Mouse (Mus musculus) left cerebral cortex, adult 6 months (tissue): ENCODE results near the gene Stam. TPM values are rescaled to one million over a fixed set of nuclear protein-coding genes. Genes with fewer than 3 reads are reported as not detected.

Source experiments
- long read RNA-seq, 2 experiments: library from polyadenylated mRNA; unstranded; transcript quantifications; one replicate each; pipeline ENCODE4 v2.0.0; 2019 to 2020
- polyA plus RNA-seq: library from polyadenylated mRNA; unstranded; fragments of <200 nt; fragmentation: Nextera tagmentation; gene quantifications from 2 replicates; pipeline ENCODE4 v1.2.3, GENCODE M21; 2021

Stam gene
- polyA plus RNA-seq: 50.6 and 55.2 TPM in 2 replicates
- long read RNA-seq, experiment 1, full-length matches to known transcripts: 77 of 106 reads
- long read RNA-seq, experiment 1, partial matches to known transcripts: 14 of 106 reads
- long read RNA-seq, experiment 1, other reads (novel, unspliced or antisense): 15 of 106 reads
- long read RNA-seq, experiment 2, full-length matches to known transcripts: 8 of 25 reads
- long read RNA-seq, experiment 2, partial matches to known transcripts: 8 of 25 reads
- long read RNA-seq, experiment 2, other reads (novel, unspliced or antisense): 9 of 25 reads

DNA sequence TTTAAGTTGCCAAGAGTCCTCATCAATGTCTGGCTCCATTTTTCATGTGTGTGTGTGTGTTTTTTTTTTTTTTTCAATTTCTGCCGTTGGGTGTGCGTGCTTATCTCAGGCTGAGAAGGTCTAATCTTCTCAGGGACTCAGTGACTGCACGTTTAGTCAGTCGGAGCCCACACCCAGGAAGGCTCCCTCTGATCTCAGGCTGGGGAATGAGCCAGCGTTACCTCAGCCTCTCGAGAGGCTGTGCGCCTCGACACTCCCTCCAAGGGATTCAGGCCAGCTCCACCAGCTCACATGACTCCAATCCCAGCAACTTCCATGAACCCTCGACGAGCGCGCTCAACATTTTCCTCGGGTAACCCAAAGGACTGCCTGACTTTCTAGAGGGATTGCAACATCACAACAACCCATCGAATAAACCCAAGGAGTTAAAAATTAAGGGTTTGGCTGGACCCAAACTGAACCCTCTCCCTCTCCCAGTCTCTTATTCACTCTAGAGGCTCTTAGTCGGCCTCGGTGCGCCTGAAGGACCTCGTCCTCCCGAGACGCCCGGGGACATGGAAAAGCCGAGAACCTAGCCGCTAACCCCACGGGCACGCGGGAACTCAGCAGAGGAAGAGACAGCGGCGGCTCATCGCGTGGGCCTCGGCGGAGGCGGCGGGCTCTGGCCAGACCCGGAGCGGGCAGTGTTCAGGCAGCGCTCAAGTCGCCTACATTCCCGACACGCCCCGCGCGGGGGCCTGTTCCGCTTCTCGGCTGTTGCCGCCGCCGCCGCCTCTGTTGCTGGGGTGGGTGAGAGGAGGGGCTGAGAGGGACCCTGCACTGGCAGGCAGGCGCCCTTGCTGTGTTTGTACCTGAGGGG lies at the start of gene Stam:
Gene Stam (plus strand): TSS at position 737 of the 859 bp plus-strand sequence.

GRCm38 (mm10) chr2:14055566-14056331 lies 18.1 kb upstream of the Stam start, which contains the start of gene Hacd1:
Gene Hacd1, minus strand, starts transcription at chr2:14056135.

DNA sequence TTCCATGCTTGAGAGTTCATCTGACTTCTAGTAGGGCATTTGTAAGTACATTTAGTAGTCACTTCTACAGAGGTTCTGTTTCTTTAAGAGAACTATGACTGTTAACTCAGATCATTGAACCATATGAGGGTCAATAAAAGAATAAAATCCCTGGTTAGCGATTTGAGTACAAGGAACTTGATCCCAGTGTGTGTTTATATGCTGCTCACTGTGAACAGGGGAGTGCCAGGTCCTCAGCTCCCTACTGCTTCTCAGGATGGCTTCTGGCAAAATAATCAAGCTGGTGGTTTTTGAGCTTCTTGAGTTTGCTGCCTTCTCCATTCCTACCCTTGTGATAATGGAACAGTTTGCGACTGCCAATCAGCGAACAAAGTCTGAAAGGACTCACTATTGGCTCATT lies 100.4 kb downstream of the Stam start, which contains the start of gene Tmem236:
Gene Tmem236 (plus strand): TSS at position 190 of the 400 bp plus-strand sequence.

Other genes starting within 250 kb of the Stam start
- gene Hacd1, start 18.0 kb upstream of the Stam start, polyA plus RNA-seq: 24.1 and 28.1 TPM in 2 replicates
- gene Tmem236, start 100.4 kb downstream of the Stam start, polyA plus RNA-seq: 0.05 TPM in 1 of 2 replicates, not detected in the other
- gene Mrc1, start 155.3 kb downstream of the Stam start, polyA plus RNA-seq: 0.79 and 0.99 TPM in 2 replicates